Mouse (Mus musculus) thymus, adult 18-20 months (tissue): ENCODE measurements around the gene B020031M17Rik.
"Not testable (repeated sequence)": the region's sequence is repeated elsewhere in the genome, so short reads cannot be mapped to it uniquely, and the experiment has no call there.

Experiments used
- DNase-seq, 2 experiments: peaks; one replicate each; pipeline ENCODE4 v3.0.0; 2022; ENCODE audit warnings: mixed read lengths in 2 of 2

The B020031M17Rik gene

GRCm38 (mm10) chr13:119950706-119951105, at the start of gene B020031M17Rik:
TSS of gene B020031M17Rik (minus strand) at chr13:119950806.
- not testable (repeated sequence) for DNase-seq

GRCm38 (mm10) chr13:119999215-119999614, 48.6 kb upstream of the B020031M17Rik start:
- not testable (repeated sequence) for DNase-seq

GRCm38 (mm10) chr13:119998442-119999086, 48.0 kb upstream of the B020031M17Rik start:
- not testable (repeated sequence) for DNase-seq

GRCm38 (mm10) chr13:119991917-119992496, 41.4 kb upstream of the B020031M17Rik start:
- DNase-seq = not testable (repeated sequence)

GRCm38 (mm10) chr13:119991264-119991663, 40.7 kb upstream of the B020031M17Rik start:
- DNase-seq = not testable (repeated sequence)

- DNase-seq = not testable (repeated sequence)
These were observed 18.6 kb upstream of the B020031M17Rik start for GRCm38 (mm10) chr13:119969163-119969562.

GRCm38 (mm10) chr13:119968193-119968592, 17.6 kb upstream of the B020031M17Rik start:
- DNase-seq = not testable (repeated sequence)

- peak in 1 of 2 experiments; percentile 3 for DNase-seq
These were observed 15.4 kb upstream of the B020031M17Rik start for GRCm38 (mm10) chr13:119965968-119966367.

- not testable (repeated sequence) for DNase-seq
These were observed 14.8 kb upstream of the B020031M17Rik start for GRCm38 (mm10) chr13:119965302-119965952.

GRCm38 (mm10) chr13:119962856-119963255, 12.2 kb upstream of the B020031M17Rik start:
- not testable (repeated sequence) for DNase-seq

GRCm38 (mm10) chr13:119955567-119955966, 5.0 kb upstream of the B020031M17Rik start:
- DNase-seq = not testable (repeated sequence)

- not testable (repeated sequence) for DNase-seq
These were observed 4.5 kb upstream of the B020031M17Rik start for GRCm38 (mm10) chr13:119955089-119955488.

- DNase-seq = not testable (repeated sequence)
These were observed 21.4 kb downstream of the B020031M17Rik start, which contains the start of gene Gm21761 for GRCm38 (mm10) chr13:119929172-119929571. TSS of gene Gm21761 (minus strand) at chr13:119929272.

- DNase-seq = not testable (repeated sequence)
These were observed 25.8 kb downstream of the B020031M17Rik start for GRCm38 (mm10) chr13:119924597-119925340.

- not testable (repeated sequence) for DNase-seq
These were observed 33.5 kb downstream of the B020031M17Rik start for GRCm38 (mm10) chr13:119916966-119917722.

- not testable (repeated sequence) for DNase-seq
These were observed 34.2 kb downstream of the B020031M17Rik start for GRCm38 (mm10) chr13:119916449-119916848.
